Mouse (Mus musculus) midbrain, embryonic 13.5 days (tissue): Measurements from ENCODE around the gene Dcakd. TPM values are rescaled to one million over a fixed set of nuclear protein-coding genes. Genes with fewer than 3 reads are reported as not detected.

Experiments used
- ATAC-seq: fragments of 200-750 bp; cut with Nextera tagmentation; 2 replicates; pipeline ENCODE4 v1.8.0; 2017; ENCODE audit warnings: mild to moderate bottlenecking, moderate TSS enrichment, moderate library complexity
- H3K27ac ChIP-seq: fragments of 300-500 bp; sonication (generic); 2 replicates; pipeline ENCODE4 v1.5.1; 2015; ENCODE audit warnings: inconsistent platforms, mild to moderate bottlenecking, moderate library complexity
- H3K27me3 ChIP-seq: fragments of 300-500 bp; sonication (generic); 2 replicates; pipeline ENCODE4 v1.6.1; 2015; ENCODE audit warnings: mild to moderate bottlenecking, inconsistent platforms
- H3K36me3 ChIP-seq: fragments of 300-500 bp; sonication (generic); 2 replicates; pipeline ENCODE4 v1.6.1; 2015; ENCODE audit warnings: mild to moderate bottlenecking, inconsistent platforms
- H3K4me1 ChIP-seq: fragments of 300-500 bp; sonication (generic); replicated peaks from 2 replicates; pipeline ENCODE4 v1.6.1; 2015; ENCODE audit warnings: inconsistent platforms
- H3K4me2 ChIP-seq: fragments of 300-500 bp; sonication (generic); replicated peaks from 2 replicates; pipeline ENCODE4 v1.6.1; 2015; ENCODE audit warnings: moderate library complexity, mild to moderate bottlenecking, inconsistent platforms
- H3K4me3 ChIP-seq: fragments of 300-500 bp; sonication (generic); replicated peaks from 2 replicates; pipeline ENCODE4 v1.5.1; 2015; ENCODE audit warnings: mild to moderate bottlenecking, inconsistent platforms
- H3K9ac ChIP-seq: fragments of 300-500 bp; sonication (generic); replicated peaks from 2 replicates; pipeline ENCODE4 v1.6.1; 2015; ENCODE audit warnings: mild to moderate bottlenecking, inconsistent platforms
- H3K9me3 ChIP-seq: fragments of 300-500 bp; sonication (generic); 2 replicates; pipeline ENCODE4 v1.6.1; 2016; ENCODE audit warnings: mild to moderate bottlenecking, inconsistent platforms
- WGBS: fragments of 180-500 bp; shearing (Covaris S2); methylation state at CpG from one replicate; pipeline ENCODE4 v1.1.7; 2015; 5-methylcytosine and 5-hydroxymethylcytosine counted together
- polyA plus RNA-seq: library from polyadenylated mRNA; unstranded; fragments of >200 nt; fragmentation: Nextera tagmentation; extraction: Ambion mirVana; gene quantifications from 2 replicates; pipeline ENCODE4 v1.2.1, GENCODE M21; 2015

Gene Dcakd
- polyA plus RNA-seq, 1 experiment from 2014 or later = 178 TPM

DNA sequence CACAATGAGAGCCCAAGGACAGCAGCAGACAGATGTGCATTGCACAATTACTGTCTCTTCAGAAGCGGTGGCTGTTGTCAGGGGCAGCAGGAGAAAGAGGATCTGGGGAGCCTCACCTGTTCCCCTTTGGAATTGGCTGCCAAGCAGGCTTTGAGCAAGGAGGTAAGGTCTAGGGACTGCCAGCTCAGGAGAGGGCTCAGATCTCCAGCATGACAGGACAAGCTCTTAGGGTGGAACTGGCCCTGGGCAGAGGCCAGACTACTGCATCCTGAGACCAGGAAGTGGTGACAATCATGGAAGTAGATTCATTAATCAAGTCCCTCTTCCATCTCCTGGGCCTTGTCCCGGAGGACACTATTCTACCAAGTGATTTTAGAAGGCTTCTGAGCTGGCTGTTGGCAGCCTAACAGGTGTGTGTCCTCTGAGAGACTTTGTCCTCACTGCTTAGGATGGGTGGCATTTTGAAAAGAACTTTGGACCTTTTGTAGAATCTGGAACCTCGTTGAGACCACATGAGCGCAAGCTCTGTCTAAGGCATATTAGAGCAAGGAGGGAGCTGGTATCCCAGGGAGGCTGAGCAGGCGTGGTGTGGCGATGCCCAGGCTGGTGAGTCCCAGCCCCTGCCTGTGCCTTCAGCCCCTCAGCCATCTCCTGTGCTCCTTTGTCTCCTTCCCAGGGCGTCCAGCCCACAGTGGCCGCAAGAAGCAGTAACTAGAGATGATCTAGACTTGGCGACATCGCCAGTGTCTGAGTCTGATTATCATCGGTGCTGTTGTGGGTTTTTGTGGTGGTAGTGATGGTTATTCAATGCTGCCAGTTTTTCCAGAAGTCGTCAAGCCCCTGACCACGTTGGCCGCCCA lies 38.3 kb upstream of the Dcakd start:
- ATAC-seq = no peak
- Histone ChIP-seq H3K4me1 (no peaks in the 10 kb centered on the region), H3K9ac (no peak overlapping the region), H3K36me3 (peaks cover 89% of the 10 kb centered on the region), H3K27me3 (no peaks in the 10 kb centered on the region), H3K27ac (no peak overlapping the region), H3K9me3 (no peaks in the 10 kb centered on the region), H3K4me3 (no peak overlapping the region), H3K4me2 (no peak overlapping the region)
- 96% methylated on average over 14 of the region's 14 CpGs for WGBS

DNA sequence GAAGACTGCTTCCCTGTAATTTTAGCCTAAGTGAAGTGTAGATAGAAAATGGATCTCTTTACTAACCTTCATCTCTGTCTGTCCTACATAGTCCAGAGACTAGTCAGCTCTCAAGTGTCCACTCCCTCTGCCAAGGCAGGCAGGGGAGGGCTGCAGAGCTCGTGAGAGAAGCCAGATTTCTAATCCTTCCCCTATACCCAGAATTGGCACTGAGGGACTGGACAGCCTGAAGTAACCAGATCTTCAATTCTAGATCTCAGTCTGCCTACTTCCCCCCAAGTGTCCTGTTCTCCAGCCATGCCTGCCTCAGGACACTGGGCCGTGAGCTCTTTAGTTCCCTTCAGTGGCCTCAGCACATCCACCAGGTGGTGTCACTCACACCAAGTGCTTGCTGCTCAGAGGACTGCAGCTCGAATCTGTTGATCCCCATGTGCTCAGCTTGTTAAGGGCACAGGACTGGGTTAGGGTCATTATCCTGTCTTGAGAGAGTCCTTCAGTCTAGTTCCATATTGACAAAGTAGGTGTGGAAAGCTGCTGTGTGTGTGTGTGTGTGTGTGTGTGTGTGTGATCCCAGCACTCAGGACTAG lies 30.5 kb upstream of the Dcakd start:
- peaks cover 80% of the 10 kb centered on the region for H3K36me3 ChIP-seq

GRCm38 (mm10) chr11:103056636-103057035 lies 28.5 kb upstream of the Dcakd start:
- 0 out of 2 replicates have a peak, but pooled peaks cover 3% of the 10 kb centered on the region for H3K4me1 ChIP-seq
- ATAC-seq = no peak
- no peaks in the 10 kb centered on the region for H3K9me3 ChIP-seq
- H3K4me3 ChIP-seq = no peak overlapping the region
- H3K27me3 ChIP-seq = no peaks in the 10 kb centered on the region
- WGBS = 93% methylated on average over 7 of the region's 7 CpGs
- H3K4me2 ChIP-seq = no peak overlapping the region
- no peak overlapping the region for H3K9ac ChIP-seq
- H3K27ac ChIP-seq = no peak overlapping the region
- H3K36me3 ChIP-seq = peaks cover 83% of the 10 kb centered on the region

More for the DNA sequence above, 30.5 kb upstream of the Dcakd start:
- no peaks in the 10 kb centered on the region for H3K9me3 ChIP-seq
- WGBS = 85% methylated on average over 3 of the region's 3 CpGs
- no peak overlapping the region for H3K4me2 ChIP-seq
- 0 out of 2 replicates have a peak, but pooled peaks cover 3% of the 10 kb centered on the region for H3K4me1 ChIP-seq
- ATAC-seq = no peak
- no peak overlapping the region for H3K9ac ChIP-seq
- H3K27ac ChIP-seq = no peak overlapping the region
- no peak overlapping the region for H3K4me3 ChIP-seq
- no peaks in the 10 kb centered on the region for H3K27me3 ChIP-seq

DNA sequence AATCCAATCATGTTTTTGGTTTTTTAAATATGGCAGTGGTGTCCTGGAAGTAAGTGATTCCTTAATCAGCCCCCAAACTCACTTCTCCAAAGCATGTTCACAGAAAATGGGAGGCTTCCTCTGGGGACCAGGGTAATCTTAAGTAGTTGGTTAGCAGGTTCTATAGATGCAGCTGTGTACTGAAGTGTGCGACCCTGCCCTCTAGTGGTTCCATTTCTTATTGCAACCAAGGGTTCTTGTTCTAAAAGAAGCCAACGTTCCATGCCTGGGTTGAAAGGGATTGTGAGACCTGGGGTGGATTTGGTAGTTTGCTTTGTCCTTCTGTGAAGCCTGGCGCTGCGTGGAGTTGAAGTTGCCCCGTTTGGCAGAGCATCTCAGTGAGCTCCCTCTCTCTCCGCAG lies 26.7 kb upstream of the Dcakd start:
- Histone ChIP-seq H3K4me1 (0 out of 2 replicates have a peak, but pooled peaks cover 3% of the 10 kb centered on the region), H3K9me3 (no peaks in the 10 kb centered on the region), H3K27ac (no peak overlapping the region), H3K36me3 (peaks cover 83% of the 10 kb centered on the region), H3K4me3 (no peak overlapping the region), H3K27me3 (no peaks in the 10 kb centered on the region), H3K9ac (no peak overlapping the region), H3K4me2 (no peak overlapping the region)
- ATAC-seq = no peak
- WGBS = 46% methylated on average over 6 of the region's 6 CpGs

- 0 out of 2 replicates have a peak, but pooled peaks cover 3% of the 10 kb centered on the region for H3K4me1 ChIP-seq
- peaks cover 72% of the 10 kb centered on the region for H3K36me3 ChIP-seq
- no peak for ATAC-seq
- H3K4me3 ChIP-seq = no peak overlapping the region
- no peak overlapping the region for H3K9ac ChIP-seq
- no peaks in the 10 kb centered on the region for H3K9me3 ChIP-seq
- H3K4me2 ChIP-seq = no peak overlapping the region
- no peak overlapping the region for H3K27ac ChIP-seq
- no peaks in the 10 kb centered on the region for H3K27me3 ChIP-seq
- 93% methylated on average over 18 of the region's 18 CpGs for WGBS
Observed at GRCm38 (mm10) chr11:103053191-103054076, 25.3 kb upstream of the Dcakd start.

DNA sequence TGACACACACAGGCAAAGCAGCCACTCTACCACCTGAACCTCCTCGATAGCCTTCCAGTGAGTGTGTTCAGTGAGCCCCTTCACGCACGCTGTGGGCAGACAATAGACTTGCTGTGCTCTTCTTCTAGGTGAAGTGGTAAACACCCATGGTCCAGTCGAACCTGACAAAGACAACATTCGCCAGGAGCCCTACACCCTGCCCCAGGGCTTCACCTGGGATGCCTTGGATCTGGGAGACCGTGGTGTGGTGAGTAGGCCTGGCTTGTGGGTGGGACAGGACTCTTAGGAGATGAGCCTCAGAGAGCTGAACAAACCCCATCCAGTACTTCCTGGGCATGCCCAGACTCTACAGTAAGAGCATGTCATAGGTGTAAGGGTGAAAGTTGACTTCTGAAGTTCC lies 23.9 kb upstream of the Dcakd start:
- H3K27me3 ChIP-seq = no peaks in the 10 kb centered on the region
- 92% methylated on average over 6 of the region's 6 CpGs for WGBS
- H3K4me2 ChIP-seq = no peak overlapping the region
- no peak overlapping the region for H3K9ac ChIP-seq
- no peaks in the 10 kb centered on the region for H3K9me3 ChIP-seq
- H3K4me1 ChIP-seq = no peaks in the 10 kb centered on the region
- H3K4me3 ChIP-seq = no peak overlapping the region
- peaks cover 64% of the 10 kb centered on the region for H3K36me3 ChIP-seq
- no peak overlapping the region for H3K27ac ChIP-seq
- no peak for ATAC-seq

DNA sequence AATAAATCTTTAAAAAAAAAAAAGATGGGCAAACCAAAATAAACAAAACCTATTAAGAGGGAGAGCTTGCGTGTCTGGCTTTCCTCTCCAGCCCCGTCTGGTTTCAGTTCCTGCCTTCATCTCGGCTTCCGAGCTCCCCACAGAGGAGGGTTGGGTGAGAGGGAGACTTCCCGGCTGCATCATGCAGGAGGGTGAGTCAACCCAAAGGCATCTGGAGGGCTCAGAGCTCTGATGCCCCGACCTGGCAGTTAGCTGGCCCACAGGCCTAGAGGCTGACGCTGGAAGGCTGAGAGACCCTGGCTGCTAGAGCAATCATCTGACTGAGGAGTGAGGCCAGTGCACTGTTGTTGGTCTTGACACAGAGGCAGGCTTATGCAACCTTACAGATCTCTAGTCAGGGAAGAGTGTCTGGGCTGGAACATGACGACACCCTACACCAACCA lies 23.1 kb upstream of the Dcakd start:
- H3K9ac ChIP-seq = no peak overlapping the region
- H3K4me3 ChIP-seq = no peak overlapping the region
- no peak for ATAC-seq
- no peak overlapping the region for H3K27ac ChIP-seq
- no peaks in the 10 kb centered on the region for H3K9me3 ChIP-seq
- peaks cover 62% of the 10 kb centered on the region for H3K36me3 ChIP-seq
- H3K4me1 ChIP-seq = no peaks in the 10 kb centered on the region
- H3K4me2 ChIP-seq = no peak overlapping the region
- WGBS = 91% methylated on average over 8 of the region's 8 CpGs
- no peaks in the 10 kb centered on the region for H3K27me3 ChIP-seq

DNA sequence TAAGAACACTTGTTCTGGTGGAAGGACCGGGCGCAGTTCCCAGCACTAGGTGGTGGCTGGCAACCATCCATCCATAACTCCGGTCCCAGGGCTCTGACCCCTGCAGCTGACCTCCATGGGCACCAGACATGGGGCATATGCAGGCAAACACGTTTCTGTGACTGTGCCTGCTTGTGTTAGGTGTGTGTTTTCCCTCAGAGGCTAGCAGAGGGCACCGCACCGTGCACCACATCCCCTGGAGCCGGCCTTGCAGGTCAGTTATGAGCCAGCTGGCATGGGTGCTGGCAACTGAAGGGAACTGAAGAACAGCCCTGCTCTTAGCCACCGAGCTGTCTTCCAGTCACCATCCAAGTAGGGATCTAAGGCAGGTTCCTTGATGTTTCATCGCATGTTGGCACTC lies 22.0 kb upstream of the Dcakd start:
- Histone ChIP-seq H3K27ac (no peak overlapping the region), H3K9me3 (no peaks in the 10 kb centered on the region), H3K36me3 (peaks cover 62% of the 10 kb centered on the region), H3K4me3 (no peak overlapping the region), H3K27me3 (no peaks in the 10 kb centered on the region), H3K9ac (no peak overlapping the region), H3K4me2 (no peak overlapping the region), H3K4me1 (no peaks in the 10 kb centered on the region)
- ATAC-seq = no peak
- 94% methylated on average over 9 of the region's 9 CpGs for WGBS

DNA sequence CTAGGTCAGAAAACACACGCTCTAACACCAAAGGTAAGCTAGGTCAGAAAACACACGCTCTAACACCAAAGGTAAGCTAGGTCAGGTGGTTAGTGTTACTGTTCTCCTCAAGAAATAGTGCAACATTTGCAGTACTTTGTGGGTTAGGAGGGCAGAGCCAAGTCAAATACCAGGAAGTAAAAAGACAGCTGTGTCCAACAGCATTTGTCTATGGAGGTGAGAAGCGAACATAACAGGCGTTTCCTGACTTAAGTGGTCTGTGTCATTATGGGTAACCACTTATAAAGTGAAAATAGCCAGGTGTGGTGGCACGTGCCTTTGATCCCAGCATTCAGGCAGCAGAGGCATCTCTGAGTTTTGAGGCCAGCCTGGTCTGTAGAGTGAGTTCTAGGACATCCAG lies 21.5 kb upstream of the Dcakd start:
- ATAC-seq = no peak
- peaks cover 67% of the 10 kb centered on the region for H3K36me3 ChIP-seq

DNA sequence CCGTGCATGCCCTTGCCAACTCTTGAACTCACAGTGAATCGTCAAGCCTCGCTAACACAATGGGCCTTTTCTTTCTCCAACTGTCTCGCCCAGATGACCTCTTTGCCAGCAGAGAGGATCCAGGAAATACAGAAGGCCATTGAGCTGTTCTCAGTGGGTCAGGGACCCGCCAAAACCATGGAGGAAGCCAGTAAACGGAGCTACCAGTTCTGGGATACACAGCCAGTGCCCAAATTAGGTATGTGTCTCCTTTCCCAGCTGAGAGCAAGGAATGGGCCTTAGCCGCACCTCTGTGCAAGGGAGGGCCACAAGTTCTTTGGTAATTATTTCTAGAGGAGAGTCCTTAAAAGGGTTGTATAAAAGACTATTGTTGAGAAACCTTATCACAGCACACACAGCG lies 18.2 kb upstream of the Dcakd start:
- Histone ChIP-seq H3K27me3 (no peaks in the 10 kb centered on the region), H3K4me1 (0 out of 2 replicates have a peak, but pooled peaks cover 3% of the 10 kb centered on the region), H3K27ac (no peak overlapping the region), H3K4me3 (no peak overlapping the region), H3K4me2 (no peak overlapping the region), H3K9ac (no peak overlapping the region), H3K36me3 (peaks cover 62% of the 10 kb centered on the region), H3K9me3 (no peaks in the 10 kb centered on the region)
- no peak for ATAC-seq
- 64% methylated on average over 8 of the region's 8 CpGs for WGBS

More for the DNA sequence above, 21.5 kb upstream of the Dcakd start:
- WGBS = 95% methylated on average over 5 of the region's 5 CpGs
- no peaks in the 10 kb centered on the region for H3K27me3 ChIP-seq
- no peaks in the 10 kb centered on the region for H3K9me3 ChIP-seq
- H3K4me1 ChIP-seq = no peaks in the 10 kb centered on the region
- H3K4me2 ChIP-seq = no peak overlapping the region
- no peak overlapping the region for H3K27ac ChIP-seq
- no peak overlapping the region for H3K9ac ChIP-seq
- no peak overlapping the region for H3K4me3 ChIP-seq

GRCm38 (mm10) chr11:103043982-103044381 lies 15.8 kb upstream of the Dcakd start:
- no peak overlapping the region for H3K4me3 ChIP-seq
- H3K27me3 ChIP-seq = no peaks in the 10 kb centered on the region
- no peak overlapping the region for H3K27ac ChIP-seq
- H3K9me3 ChIP-seq = no peaks in the 10 kb centered on the region
- no peak overlapping the region for H3K4me2 ChIP-seq
- 98% methylated on average over 3 of the region's 3 CpGs for WGBS
- no peak overlapping the region for H3K9ac ChIP-seq
- 0 out of 2 replicates have a peak, but pooled peaks cover 3% of the 10 kb centered on the region for H3K4me1 ChIP-seq
- peaks cover 47% of the 10 kb centered on the region for H3K36me3 ChIP-seq
- no peak for ATAC-seq

DNA sequence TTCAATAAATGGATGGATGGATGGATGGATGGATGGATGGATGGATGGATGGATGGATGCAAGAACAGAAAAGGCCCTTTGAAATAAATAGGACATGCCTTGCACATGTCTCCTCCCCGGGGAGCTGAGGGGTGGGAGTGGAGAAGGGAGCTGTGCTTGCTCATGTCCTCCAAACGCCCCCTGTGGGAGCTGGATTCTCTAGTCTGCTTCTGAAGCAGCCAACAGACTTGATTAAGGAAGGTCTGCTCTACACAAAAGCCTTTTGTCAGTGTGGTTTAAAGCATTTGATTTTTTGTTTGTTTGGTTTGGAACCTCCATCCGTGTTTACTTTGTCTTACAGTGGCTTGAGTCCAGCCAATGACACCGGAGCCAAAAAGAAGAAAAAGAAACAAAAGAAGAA lies 14.7 kb upstream of the Dcakd start:
- H3K36me3 ChIP-seq = peaks cover 54% of the 10 kb centered on the region

More for the DNA sequence above, 14.7 kb upstream of the Dcakd start:
- Histone ChIP-seq H3K4me1 (0 out of 2 replicates have a peak, but pooled peaks cover 3% of the 10 kb centered on the region), H3K27ac (no peak overlapping the region), H3K4me3 (no peak overlapping the region), H3K4me2 (no peak overlapping the region), H3K27me3 (no peaks in the 10 kb centered on the region), H3K9ac (no peak overlapping the region), H3K9me3 (no peaks in the 10 kb centered on the region)
- no peak for ATAC-seq
- 81% methylated on average over 4 of the region's 4 CpGs for WGBS
